Mouse (Mus musculus) inflammation-experienced regulatory T-cells (primary cell): ENCODE data around the gene Tbc1d21. TPM values are rescaled to one million over a fixed set of nuclear protein-coding genes. Genes with fewer than 3 reads are reported as not detected.

Source experiments
- polyA plus RNA-seq, 2 experiments: library from polyadenylated mRNA; unstranded; fragments of 100-300 nt; shearing (Covaris generic); gene quantifications; one replicate each; pipeline ENCODE4 v1.2.1; 2017

Gene Tbc1d21
- polyA plus RNA-seq: not detected

DNA sequence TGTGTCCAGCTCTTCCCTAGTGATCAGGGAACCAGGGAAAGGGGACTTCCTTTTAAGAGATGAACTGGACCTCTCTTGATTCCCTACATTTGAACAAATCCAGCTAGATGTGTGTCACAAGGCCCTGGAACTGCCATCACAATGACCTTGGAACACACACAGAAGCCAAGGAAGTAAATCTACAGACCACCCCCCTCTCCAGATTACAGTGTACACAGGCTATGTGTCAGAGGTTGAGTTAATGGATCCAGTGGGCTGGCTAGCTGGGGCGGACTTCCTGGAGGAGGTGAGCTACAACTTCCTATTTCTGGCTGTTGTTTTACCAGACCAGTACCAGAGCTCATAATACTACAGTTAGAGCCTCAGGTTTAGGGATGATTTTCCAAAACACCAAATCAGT lies at the start of gene Tbc1d21:
TSS of gene Tbc1d21 (minus strand) at position 101 of the 400 bp plus-strand sequence.

DNA sequence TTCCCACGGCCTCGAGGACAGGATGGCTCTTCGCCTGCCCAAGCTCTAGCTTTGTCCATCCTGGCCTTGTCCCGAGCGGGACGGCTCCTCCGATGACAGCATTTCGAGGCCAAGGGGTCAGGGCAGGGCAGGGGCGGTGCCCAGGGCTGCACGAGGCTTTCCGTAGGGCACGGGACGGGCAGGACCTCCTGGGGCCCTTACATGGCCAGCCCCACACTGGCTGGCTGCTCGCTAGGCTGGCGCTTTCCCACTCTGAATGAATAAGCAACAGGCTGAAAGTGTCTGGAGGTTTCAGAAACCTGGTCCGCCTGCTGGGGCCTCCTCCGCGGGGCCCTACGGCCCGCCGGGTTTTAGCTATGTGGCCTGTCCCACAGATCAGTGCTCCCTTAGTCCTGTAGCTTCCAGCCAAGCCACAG lies 57.3 kb downstream of the Tbc1d21 start, which contains the start of gene Loxl1:
TSS of gene Loxl1 (minus strand) at position 243 of the 416 bp plus-strand sequence.

Other genes with a start within 250 kb of the Tbc1d21 start
- gene Islr, start 166.1 kb downstream of the Tbc1d21 start, polyA plus RNA-seq: 1 to 10 TPM in 1 of 2 experiments, under 1 TPM in 1; 0.10 to 1.7 TPM
- 1 to 10 TPM in 1 of 2 experiments, not detected in 1; 1.0 TPM for gene Islr2, start 166.1 kb downstream of the Tbc1d21 start, polyA plus RNA-seq
- 10 to 100 TPM; 53.2 to 66.0 TPM for gene Pml, start 120.7 kb downstream of the Tbc1d21 start, polyA plus RNA-seq
- 10 to 100 TPM; 26.7 to 27.0 TPM for gene Stoml1, start 117.3 kb downstream of the Tbc1d21 start, polyA plus RNA-seq
- gene Loxl1, start 57.3 kb downstream of the Tbc1d21 start, polyA plus RNA-seq: under 1 TPM; 0.12 to 0.31 TPM
- under 1 TPM in 1 of 2 experiments, not detected in 1; 0.14 TPM for gene Insyn1, start 118.1 kb upstream of the Tbc1d21 start, polyA plus RNA-seq
- gene Cd276, start 185.0 kb upstream of the Tbc1d21 start, polyA plus RNA-seq: under 1 TPM; 0.13 to 0.22 TPM
- 100 to 1,000 TPM in 1 of 2 experiments, 10 to 100 TPM in 1; 76.5 to 109 TPM for gene Nptn, start 211.8 kb upstream of the Tbc1d21 start, polyA plus RNA-seq